Mouse (Mus musculus): ENCODE data around the gene Arhgap23.

DNA sequence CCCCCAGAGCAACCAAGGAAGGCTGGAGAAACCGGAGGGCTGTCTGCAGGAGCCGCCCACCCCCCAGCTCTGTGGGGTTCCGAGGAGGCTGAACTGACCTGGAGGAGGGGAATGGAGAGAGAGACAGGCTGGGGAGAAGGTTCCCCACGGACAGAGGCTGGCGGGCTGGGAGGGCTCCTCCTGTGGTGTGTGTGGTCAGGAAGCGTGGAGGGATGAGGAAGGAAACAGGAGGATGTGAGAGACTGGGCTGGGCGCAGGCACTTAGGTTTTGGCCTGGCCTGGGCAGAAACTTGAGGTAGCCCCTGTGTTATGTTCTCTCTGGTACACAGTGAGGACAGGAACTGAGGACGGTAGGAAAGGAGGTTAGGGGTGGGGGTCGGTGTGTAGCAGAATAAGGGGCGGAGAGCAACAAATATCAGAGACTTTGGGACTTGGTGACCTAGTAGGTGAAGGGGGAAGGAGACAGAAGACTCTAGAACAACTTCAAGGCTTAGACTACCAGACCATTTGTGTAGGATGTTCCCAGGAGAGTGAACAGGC, 2.5 kb upstream of the Arhgap23 start:
- no peak for TF ChIP-seq POLR2A (IDR thresholded peaks at IDR 0.05; ENCODE audit: low read depth, low read length)
- TF ChIP-seq CTCF (IDR thresholded peaks at IDR 0.05; ENCODE audit: extremely low read depth, insufficient read length, insufficient replicate concordance, low read depth, low read length): no peak
